Mouse (Mus musculus): ENCODE results near the gene Slc25a10. TPM values are rescaled to one million over a fixed set of nuclear protein-coding genes. Genes with fewer than 3 reads are reported as not detected.

The Slc25a10 gene
- total RNA-seq (2012; rRNA removed): 30.2 and 35.0 TPM in 2 replicates

- DNase-seq (ENCODE audit: low read depth, low spot score): peak; percentile 74
- in situ Hi-C loops (cut with MboI; ENCODE audit: low sequenced_read_pairs in 2 of 2, unreplicated experiment in 2 of 2): no loop called here
- peak within 1 kb of the TSS; percentile 72 for H3K9ac ChIP-seq (ENCODE audit: insufficient read depth, low read depth, low read length, poor library complexity, severe bottlenecking)
- peak within 1 kb of the TSS; percentile 22; the same call in 1 of the 2 replicates for H3K27ac ChIP-seq (ENCODE audit: insufficient read depth, low read depth, low read length, poor library complexity, severe bottlenecking)
- peaks cover 44% of the 10 kb centered on the region for H3K36me3 ChIP-seq (ENCODE audit: control insufficient read depth, insufficient read depth, low read length, poor library complexity, severe bottlenecking)
- TF ChIP-seq ZC3H11A (IDR thresholded peaks at IDR 0.05; ENCODE audit: borderline replicate concordance, low read depth, low read length) (no peak), MAFK (IDR thresholded peaks at IDR 0.05; ENCODE audit: insufficient read depth, low read depth, low read length) (no peak), CHD2 (IDR thresholded peaks at IDR 0.05; ENCODE audit: low read depth, low read length) (no peak), ZNF384 (IDR thresholded peaks at IDR 0.05; ENCODE audit: low read depth, low read length) (no peak), HCFC1 (IDR thresholded peaks at IDR 0.05; ENCODE audit: borderline replicate concordance, insufficient read depth, low read length) (no peak)
- H3K4me3 ChIP-seq (ENCODE audit: insufficient read depth in 1 of 2, low read depth in 1 of 2, low read length in 2 of 2, poor library complexity in 1 of 2, severe bottlenecking in 1 of 2): peak within 1 kb of the TSS; percentile 72 to 84
- no peaks in the 10 kb centered on the region for H3K9me3 ChIP-seq (ENCODE audit: control insufficient read depth, insufficient read depth, low read depth, low read length)
- H3K4me1 ChIP-seq (ENCODE audit: control insufficient read depth in 2 of 2, insufficient read depth in 2 of 2, low read length in 2 of 2, poor library complexity in 1 of 2): peaks cover 3 to 12% of the 10 kb centered on the region in 2 experiments; a peak in 1 of 4 replicates
Observed at GRCm38 (mm10) chr11:120491317-120492023, at the start of gene Slc25a10. Slc25a10 (plus strand) TSS chr11:120491840.

GRCm38 (mm10) chr11:120442344-120442743, 49.3 kb upstream of the Slc25a10 start, which contains the start of gene Tspan10:
Tspan10 (plus strand) TSS chr11:120442644.
- no peaks in the 10 kb centered on the region; a peak in 1 of 4 replicates for H3K4me1 ChIP-seq (ENCODE audit: control insufficient read depth in 2 of 2, insufficient read depth in 2 of 2, low read length in 2 of 2, poor library complexity in 1 of 2)
- no peak within 1 kb of the TSS for H3K4me3 ChIP-seq (ENCODE audit: insufficient read depth in 1 of 2, low read depth in 1 of 2, low read length in 2 of 2, poor library complexity in 1 of 2, severe bottlenecking in 1 of 2)
- no peak within 1 kb of the TSS for H3K27ac ChIP-seq (ENCODE audit: insufficient read depth, low read depth, low read length, poor library complexity, severe bottlenecking)
- in situ Hi-C loops (cut with MboI; ENCODE audit: low sequenced_read_pairs in 2 of 2, unreplicated experiment in 2 of 2): no loop called here
- no peak within 1 kb of the TSS for H3K9ac ChIP-seq (ENCODE audit: insufficient read depth, low read depth, low read length, poor library complexity, severe bottlenecking)
- no peak for DNase-seq (ENCODE audit: low read depth, low spot score)
- H3K9me3 ChIP-seq (ENCODE audit: control insufficient read depth, insufficient read depth, low read depth, low read length): no peaks in the 10 kb centered on the region
- no peaks in the 10 kb centered on the region for H3K36me3 ChIP-seq (ENCODE audit: control insufficient read depth, insufficient read depth, low read length, poor library complexity, severe bottlenecking)
- no peak for TF ChIP-seq HCFC1 (IDR thresholded peaks at IDR 0.05; ENCODE audit: borderline replicate concordance, insufficient read depth, low read length)
- no peak for TF ChIP-seq ZNF384 (IDR thresholded peaks at IDR 0.05; ENCODE audit: low read depth, low read length)

- Histone ChIP-seq H3K27ac (ENCODE audit: insufficient read depth, low read depth, low read length, poor library complexity, severe bottlenecking) (no peak overlapping the region), H3K9me3 (ENCODE audit: control insufficient read depth, insufficient read depth, low read depth, low read length) (no peaks in the 10 kb centered on the region), H3K4me1 (ENCODE audit: control insufficient read depth in 2 of 2, insufficient read depth in 2 of 2, low read length in 2 of 2, poor library complexity in 1 of 2) (no peaks in the 10 kb centered on the region; a peak in 1 of 4 replicates), H3K36me3 (ENCODE audit: control insufficient read depth, insufficient read depth, low read length, poor library complexity, severe bottlenecking) (no peaks in the 10 kb centered on the region), H3K4me3 (ENCODE audit: insufficient read depth in 1 of 2, low read depth in 1 of 2, low read length in 2 of 2, poor library complexity in 1 of 2, severe bottlenecking in 1 of 2) (no peak overlapping the region), H3K9ac (ENCODE audit: insufficient read depth, low read depth, low read length, poor library complexity, severe bottlenecking) (no peak overlapping the region)
- TF ChIP-seq ZNF384 (IDR thresholded peaks at IDR 0.05; ENCODE audit: low read depth, low read length): no peak
- no peak for TF ChIP-seq CHD2 (IDR thresholded peaks at IDR 0.05; ENCODE audit: low read depth, low read length)
- TF ChIP-seq HCFC1 (IDR thresholded peaks at IDR 0.05; ENCODE audit: borderline replicate concordance, insufficient read depth, low read length): no peak
- in situ Hi-C loops (cut with MboI; ENCODE audit: low sequenced_read_pairs in 2 of 2, unreplicated experiment in 2 of 2): no loop called here
- DNase-seq (ENCODE audit: low read depth, low spot score): no peak
Observed at GRCm38 (mm10) chr11:120442765-120443280, 48.8 kb upstream of the Slc25a10 start.

- in situ Hi-C loops (cut with MboI; ENCODE audit: low sequenced_read_pairs in 2 of 2, unreplicated experiment in 2 of 2): no loop called here
- Histone ChIP-seq H3K9me3 (ENCODE audit: control insufficient read depth, insufficient read depth, low read depth, low read length) (no peaks in the 10 kb centered on the region), H3K9ac (ENCODE audit: insufficient read depth, low read depth, low read length, poor library complexity, severe bottlenecking) (no peak overlapping the region), H3K36me3 (ENCODE audit: control insufficient read depth, insufficient read depth, low read length, poor library complexity, severe bottlenecking) (no peaks in the 10 kb centered on the region), H3K4me1 (ENCODE audit: control insufficient read depth in 2 of 2, insufficient read depth in 2 of 2, low read length in 2 of 2, poor library complexity in 1 of 2) (peaks cover 0 to 3% of the 10 kb centered on the region in 2 experiments; a peak in 1 of 4 replicates), H3K27ac (ENCODE audit: insufficient read depth, low read depth, low read length, poor library complexity, severe bottlenecking) (no peak overlapping the region), H3K4me3 (ENCODE audit: insufficient read depth in 1 of 2, low read depth in 1 of 2, low read length in 2 of 2, poor library complexity in 1 of 2, severe bottlenecking in 1 of 2) (no peak overlapping the region)
- TF ChIP-seq HCFC1 (IDR thresholded peaks at IDR 0.05; ENCODE audit: borderline replicate concordance, insufficient read depth, low read length) (no peak), ZNF384 (IDR thresholded peaks at IDR 0.05; ENCODE audit: low read depth, low read length) (no peak), MAFK (IDR thresholded peaks at IDR 0.05; ENCODE audit: insufficient read depth, low read depth, low read length) (no peak), ZC3H11A (IDR thresholded peaks at IDR 0.05; ENCODE audit: borderline replicate concordance, low read depth, low read length) (no peak), CHD2 (IDR thresholded peaks at IDR 0.05; ENCODE audit: low read depth, low read length) (no peak)
- DNase-seq (ENCODE audit: low read depth, low spot score): no peak
Observed at GRCm38 (mm10) chr11:120444106-120444505, 47.5 kb upstream of the Slc25a10 start.

Measured in ES-E14 (cell line).